Mouse (Mus musculus): Measurements from ENCODE around the gene Spocd1. TPM values are rescaled to one million over a fixed set of nuclear protein-coding genes. Genes with fewer than 3 reads are reported as not detected.

The Spocd1 gene
- polyA plus RNA-seq, 1 experiment from 2014 or later = not detected

GRCm38 (mm10) chr4:129985161-129985670 is 56.2 kb downstream of the Spocd1 start:
- peak overlapping the region; percentile 96 for H3K4me2 ChIP-seq (replicated peaks; ENCODE audit: low read depth, low read length)
- WGBS = 0% methylated on average over 36 of the region's 48 CpGs
- no peaks in the 10 kb centered on the region for H3K36me3 ChIP-seq (ENCODE audit: control insufficient read depth, insufficient read depth, low read length)
- DNase-seq (ENCODE audit: low spot score) (peak; percentile 58), ATAC-seq (ENCODE audit: low FRiP score) (peak; percentile 13; the same call in 1 of the 2 replicates)
- peak overlapping the region; percentile 77 for H3K9ac ChIP-seq (ENCODE audit: low read depth, low read length)
- H3K4me1 ChIP-seq (replicated peaks; ENCODE audit: control insufficient read depth, insufficient read depth, low read length) = peaks cover 24% of the 10 kb centered on the region
- peak overlapping the region; percentile 74 for H3K4me3 ChIP-seq (ENCODE audit: low read depth, low read length)
- no peaks in the 10 kb centered on the region for H3K9me3 ChIP-seq (ENCODE audit: control insufficient read depth, low read length)
- H3K27me3 ChIP-seq (ENCODE audit: control insufficient read depth, insufficient read depth, low read length) = peaks cover 23% of the 10 kb centered on the region
- H3K27ac ChIP-seq (ENCODE audit: low read depth, low read length) = peak overlapping the region; percentile 30; the same call in 1 of the 2 replicates

GRCm38 (mm10) chr4:129985671-129986441 is 56.8 kb downstream of the Spocd1 start:
- H3K27ac ChIP-seq (ENCODE audit: low read depth, low read length) = peak overlapping the region; percentile 30; the same call in 1 of the 2 replicates
- peaks cover 24% of the 10 kb centered on the region for H3K4me1 ChIP-seq (replicated peaks; ENCODE audit: control insufficient read depth, insufficient read depth, low read length)
- WGBS = 1% methylated on average over 58 of the region's 58 CpGs
- ATAC-seq (ENCODE audit: low FRiP score) (peak; percentile 23; the same call in 1 of the 2 replicates), DNase-seq (ENCODE audit: low spot score) (peak; percentile 86)
- H3K9ac ChIP-seq (ENCODE audit: low read depth, low read length) = peak overlapping the region; percentile 77
- H3K9me3 ChIP-seq (ENCODE audit: control insufficient read depth, low read length) = no peaks in the 10 kb centered on the region
- peaks cover 23% of the 10 kb centered on the region for H3K27me3 ChIP-seq (ENCODE audit: control insufficient read depth, insufficient read depth, low read length)
- no peaks in the 10 kb centered on the region for H3K36me3 ChIP-seq (ENCODE audit: control insufficient read depth, insufficient read depth, low read length)
- H3K4me3 ChIP-seq (ENCODE audit: low read depth, low read length) = peak overlapping the region; percentile 74
- H3K4me2 ChIP-seq (replicated peaks; ENCODE audit: low read depth, low read length) = peak overlapping the region; percentile 96

GRCm38 (mm10) chr4:129987825-129988504 is 58.9 kb downstream of the Spocd1 start:
- H3K27me3 ChIP-seq (ENCODE audit: control insufficient read depth, insufficient read depth, low read length) = peaks cover 23% of the 10 kb centered on the region
- no peaks in the 10 kb centered on the region for H3K36me3 ChIP-seq (ENCODE audit: control insufficient read depth, insufficient read depth, low read length)
- ATAC-seq (ENCODE audit: low FRiP score) (peak; percentile 50), DNase-seq (ENCODE audit: low spot score) (peak; percentile 78)
- no peaks in the 10 kb centered on the region for H3K9me3 ChIP-seq (ENCODE audit: control insufficient read depth, low read length)
- peak overlapping the region; percentile 48 for H3K9ac ChIP-seq (ENCODE audit: low read depth, low read length)
- 0 out of 2 replicates have a peak overlapping the region, but pooled peaks have one; percentile 48 for H3K27ac ChIP-seq (ENCODE audit: low read depth, low read length)
- peak overlapping the region; percentile 80 for H3K4me2 ChIP-seq (replicated peaks; ENCODE audit: low read depth, low read length)
- H3K4me3 ChIP-seq (ENCODE audit: low read depth, low read length) = peak overlapping the region; percentile 36
- under 1% methylated on average over 43 of the region's 53 CpGs for WGBS
- H3K4me1 ChIP-seq (replicated peaks; ENCODE audit: control insufficient read depth, insufficient read depth, low read length) = peaks cover 20% of the 10 kb centered on the region

- Histone ChIP-seq H3K27me3 (ENCODE audit: control insufficient read depth, insufficient read depth, low read length) (peaks cover 16% of the 10 kb centered on the region), H3K9ac (ENCODE audit: low read depth, low read length) (no peak overlapping the region), H3K9me3 (ENCODE audit: control insufficient read depth, low read length) (no peaks in the 10 kb centered on the region), H3K4me1 (replicated peaks; ENCODE audit: control insufficient read depth, insufficient read depth, low read length) (peaks cover 13% of the 10 kb centered on the region), H3K27ac (ENCODE audit: low read depth, low read length) (no peak overlapping the region), H3K4me3 (ENCODE audit: low read depth, low read length) (no peak overlapping the region), H3K4me2 (replicated peaks; ENCODE audit: low read depth, low read length) (no peak overlapping the region), H3K36me3 (ENCODE audit: control insufficient read depth, insufficient read depth, low read length) (no peaks in the 10 kb centered on the region)
- no peak for ATAC-seq (ENCODE audit: low FRiP score)
- no peak for DNase-seq (ENCODE audit: low spot score)
- 72% methylated on average over 4 of the region's 4 CpGs for WGBS
Measured at GRCm38 (mm10) chr4:129989925-129990324, 60.9 kb downstream of the Spocd1 start.

GRCm38 (mm10) chr4:129992720-129993119 is 63.7 kb downstream of the Spocd1 start:
- ATAC-seq (ENCODE audit: low FRiP score) = no peak
- H3K36me3 ChIP-seq (ENCODE audit: control insufficient read depth, insufficient read depth, low read length) = no peaks in the 10 kb centered on the region
- peaks cover 7% of the 10 kb centered on the region for H3K4me1 ChIP-seq (replicated peaks; ENCODE audit: control insufficient read depth, insufficient read depth, low read length)
- no peak overlapping the region for H3K4me2 ChIP-seq (replicated peaks; ENCODE audit: low read depth, low read length)
- no peak overlapping the region for H3K9ac ChIP-seq (ENCODE audit: low read depth, low read length)
- no peak for DNase-seq (ENCODE audit: low spot score)
- no peak overlapping the region for H3K4me3 ChIP-seq (ENCODE audit: low read depth, low read length)
- H3K27me3 ChIP-seq (ENCODE audit: control insufficient read depth, insufficient read depth, low read length) = no peaks in the 10 kb centered on the region
- no peaks in the 10 kb centered on the region for H3K9me3 ChIP-seq (ENCODE audit: control insufficient read depth, low read length)
- WGBS = 78% methylated on average over 16 of the region's 16 CpGs
- H3K27ac ChIP-seq (ENCODE audit: low read depth, low read length) = no peak overlapping the region

GRCm38 (mm10) chr4:129993213-129993612 is 64.2 kb downstream of the Spocd1 start:
- peaks cover 2% of the 10 kb centered on the region for H3K4me1 ChIP-seq (replicated peaks; ENCODE audit: control insufficient read depth, insufficient read depth, low read length)
- DNase-seq (ENCODE audit: low spot score) (no peak), ATAC-seq (ENCODE audit: low FRiP score) (no peak)
- H3K9me3 ChIP-seq (ENCODE audit: control insufficient read depth, low read length) = no peaks in the 10 kb centered on the region
- WGBS = 94% methylated on average over 5 of the region's 5 CpGs
- H3K36me3 ChIP-seq (ENCODE audit: control insufficient read depth, insufficient read depth, low read length) = no peaks in the 10 kb centered on the region
- H3K9ac ChIP-seq (ENCODE audit: low read depth, low read length) = no peak overlapping the region
- H3K4me2 ChIP-seq (replicated peaks; ENCODE audit: low read depth, low read length) = no peak overlapping the region
- H3K27me3 ChIP-seq (ENCODE audit: control insufficient read depth, insufficient read depth, low read length) = no peaks in the 10 kb centered on the region
- no peak overlapping the region for H3K27ac ChIP-seq (ENCODE audit: low read depth, low read length)
- H3K4me3 ChIP-seq (ENCODE audit: low read depth, low read length) = no peak overlapping the region

- 89% methylated on average over 16 of the region's 16 CpGs for WGBS
- Histone ChIP-seq H3K9ac (ENCODE audit: low read depth, low read length) (no peak overlapping the region), H3K4me3 (ENCODE audit: low read depth, low read length) (no peak overlapping the region), H3K4me1 (replicated peaks; ENCODE audit: control insufficient read depth, insufficient read depth, low read length) (no peaks in the 10 kb centered on the region), H3K36me3 (ENCODE audit: control insufficient read depth, insufficient read depth, low read length) (no peaks in the 10 kb centered on the region), H3K27me3 (ENCODE audit: control insufficient read depth, insufficient read depth, low read length) (0 out of 2 replicates have a peak, but pooled peaks cover 3% of the 10 kb centered on the region), H3K4me2 (replicated peaks; ENCODE audit: low read depth, low read length) (no peak overlapping the region), H3K27ac (ENCODE audit: low read depth, low read length) (no peak overlapping the region), H3K9me3 (ENCODE audit: control insufficient read depth, low read length) (no peaks in the 10 kb centered on the region)
- DNase-seq (ENCODE audit: low spot score) (no peak), ATAC-seq (ENCODE audit: low FRiP score) (no peak)
Measured at GRCm38 (mm10) chr4:129993944-129994695, 65.1 kb downstream of the Spocd1 start.

- no peak for DNase-seq (ENCODE audit: low spot score)
- no peak for ATAC-seq (ENCODE audit: low FRiP score)
- Histone ChIP-seq H3K36me3 (ENCODE audit: control insufficient read depth, insufficient read depth, low read length) (no peaks in the 10 kb centered on the region), H3K4me3 (ENCODE audit: low read depth, low read length) (no peak overlapping the region), H3K9me3 (ENCODE audit: control insufficient read depth, low read length) (no peaks in the 10 kb centered on the region), H3K4me2 (replicated peaks; ENCODE audit: low read depth, low read length) (no peak overlapping the region), H3K27me3 (ENCODE audit: control insufficient read depth, insufficient read depth, low read length) (0 out of 2 replicates have a peak, but pooled peaks cover 3% of the 10 kb centered on the region), H3K9ac (ENCODE audit: low read depth, low read length) (no peak overlapping the region), H3K27ac (ENCODE audit: low read depth, low read length) (no peak overlapping the region), H3K4me1 (replicated peaks; ENCODE audit: control insufficient read depth, insufficient read depth, low read length) (no peaks in the 10 kb centered on the region)
- 92% methylated on average over 5 of the region's 5 CpGs for WGBS
Measured at GRCm38 (mm10) chr4:129994728-129995127, 65.7 kb downstream of the Spocd1 start.
